Mouse (Mus musculus) heart, embryonic 12.5 days (tissue): ENCODE results near the gene Npy2r. TPM values are rescaled to one million over a fixed set of nuclear protein-coding genes. Genes with fewer than 3 reads are reported as not detected.

Source experiments
- polyA plus RNA-seq: library from polyadenylated mRNA; unstranded; fragments of >200 nt; fragmentation: Nextera tagmentation; extraction: Ambion mirVana; gene quantifications from 2 replicates; pipeline ENCODE4 v1.2.1, GENCODE M21; 2016

Npy2r gene
- polyA plus RNA-seq, 1 experiment from 2014 or later: not detected

Other genes starting within 250 kb of the Npy2r start
- gene Map9, start 190.0 kb downstream of the Npy2r start, polyA plus RNA-seq: 5.7 and 7.0 TPM in 2 replicates